Mouse (Mus musculus) cortical plate, adult 2 months (tissue): Measurements from ENCODE around the gene Insm1.

ENCODE experiments used
- CTCF ChIP-seq: fragments of 200-500 bp; IDR thresholded peaks from 2 replicates; pipeline ENCODE4 v1.5.1; 2011; ENCODE audit warnings: mild to moderate bottlenecking, control low read depth, low read length; ENCODE audit not compliant: insufficient read depth; ENCODE audit errors: extremely low read depth
- POLR2A ChIP-seq: fragments of 200-500 bp; IDR thresholded peaks from 2 replicates; pipeline ENCODE4 v1.6.1; 2011; ENCODE audit warnings: mild to moderate bottlenecking, low read length, control low read depth; ENCODE audit not compliant: insufficient read depth; ENCODE audit errors: extremely low read depth

GRCm38 (mm10) chr2:146262215-146262614 lies 40.5 kb downstream of the Insm1 start:
- TF ChIP-seq CTCF (no peak), POLR2A (no peak)
